Mouse (Mus musculus): Measurements from ENCODE around the gene Nr4a1. TPM values are rescaled to one million over a fixed set of nuclear protein-coding genes. Genes with fewer than 3 reads are reported as not detected.

Gene Nr4a1
- total and polyA plus RNA-seq, 3 experiments = 0.60 to 1.6 (median 0.89) TPM

GRCm38 (mm10) chr15:101315832-101316231 is 61.8 kb downstream of the Nr4a1 start (continued):
- TF ChIP-seq KAT2A (IDR thresholded peaks at IDR 0.05; ENCODE audit: insufficient replicate concordance, low read length) (no peak), CTCF (conservative IDR thresholded peaks at IDR 0.05 in 1 of 2, IDR thresholded peaks at IDR 0.05 in 1 of 2; ENCODE audit: low read depth in 2 of 2, low read length in 2 of 2) (peak; percentile 94 to 95), NELFE (IDR thresholded peaks at IDR 0.05; ENCODE audit: low read depth, low read length) (peak; percentile 36; the same call in 1 of the 2 replicates), MAZ (IDR thresholded peaks at IDR 0.05; ENCODE audit: low read depth, low read length) (no peak), CHD2 (IDR thresholded peaks at IDR 0.05; ENCODE audit: low read length) (no peak), GABPA (IDR thresholded peaks at IDR 0.05; ENCODE audit: insufficient replicate concordance, low read depth, low read length) (no peak), USF1 (IDR thresholded peaks at IDR 0.05; ENCODE audit: low read depth, low read length) (no peak), E2F4 (IDR thresholded peaks at IDR 0.05; ENCODE audit: insufficient replicate concordance, low read depth, low read length) (no peak)

DNA sequence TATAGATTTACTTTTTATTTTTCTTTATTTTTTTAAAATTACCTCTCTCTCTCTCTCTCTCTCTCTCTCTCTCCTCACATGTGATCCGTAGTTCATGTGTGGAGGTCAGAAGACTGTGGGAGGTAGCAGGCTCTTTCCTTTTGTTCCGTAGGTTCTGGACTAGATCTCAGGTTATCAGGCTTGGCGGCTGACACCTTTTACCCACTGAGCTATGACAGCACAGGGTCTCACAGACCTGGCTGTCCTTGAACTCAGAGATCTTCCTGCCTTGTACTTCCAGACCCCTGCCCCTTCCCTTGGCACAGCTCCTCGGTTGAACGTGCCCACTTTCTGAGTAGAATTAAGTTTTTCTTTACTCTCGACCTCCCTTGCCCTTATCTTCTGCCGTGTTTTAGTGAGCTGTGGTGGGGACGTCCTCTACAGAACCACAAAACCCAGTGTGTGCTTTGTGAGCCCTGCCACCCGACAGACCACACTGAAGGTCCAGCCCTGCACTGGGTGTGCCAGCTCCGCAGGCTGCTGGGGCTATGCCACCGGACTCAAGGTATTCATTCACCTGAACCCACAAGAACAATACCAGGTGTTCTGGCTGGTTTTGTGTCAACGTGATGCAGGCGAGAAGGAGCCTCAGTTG is 62.3 kb downstream of the Nr4a1 start:
- H3K79me2 ChIP-seq (replicated peaks; ENCODE audit: control insufficient read depth, extremely low read depth, insufficient read depth, poor library complexity, severe bottlenecking) = no peaks in the 10 kb centered on the region
- no peak for TF ChIP-seq PAX5 (IDR thresholded peaks at IDR 0.05; ENCODE audit: low read length)
- H3K36me3 ChIP-seq (replicated peaks in 1 of 2; ENCODE audit: control insufficient read depth in 1 of 2, insufficient read depth in 1 of 2, low read length in 1 of 2) = no peaks in the 10 kb centered on the region
- H3K9me3 ChIP-seq (replicated peaks; ENCODE audit: low read length) = peaks cover 7% of the 10 kb centered on the region
- peaks cover 23% of the 10 kb centered on the region for H3K27me3 ChIP-seq (replicated peaks)
- H3K4me1 ChIP-seq (ENCODE audit: control insufficient read depth in 1 of 2, insufficient read depth in 2 of 2) = peaks cover 25 to 58% of the 10 kb centered on the region in 2 experiments
- DNase-seq (ENCODE audit: extremely low read depth) = no peak
- H3K4me2 ChIP-seq (ENCODE audit: insufficient read depth, low read depth, poor library complexity, severe bottlenecking) = peak overlapping the region; percentile 26
- H3K4me3 ChIP-seq (replicated peaks in 1 of 3; ENCODE audit: low read depth in 2 of 3, low read length in 2 of 3, poor library complexity in 1 of 3) = no peak overlapping the region
- in situ Hi-C loops (cut with MboI; ENCODE audit: low pct_ligation_motif_present, low pct_unique_long_range_greater_than_20kb, low sequenced_read_pairs) (no loop called here), dilution Hi-C loops (cut with MboI; ENCODE audit: extremely low pct_ligation_motif_present, extremely low pct_unique_long_range_greater_than_20kb, low sequenced_read_pairs) (no loop called here)
- no peak overlapping the region for H3K27ac ChIP-seq (ENCODE audit: insufficient read depth, low read depth)
- no peak overlapping the region for H3K9ac ChIP-seq (ENCODE audit: insufficient read depth, low read depth)

DNA sequence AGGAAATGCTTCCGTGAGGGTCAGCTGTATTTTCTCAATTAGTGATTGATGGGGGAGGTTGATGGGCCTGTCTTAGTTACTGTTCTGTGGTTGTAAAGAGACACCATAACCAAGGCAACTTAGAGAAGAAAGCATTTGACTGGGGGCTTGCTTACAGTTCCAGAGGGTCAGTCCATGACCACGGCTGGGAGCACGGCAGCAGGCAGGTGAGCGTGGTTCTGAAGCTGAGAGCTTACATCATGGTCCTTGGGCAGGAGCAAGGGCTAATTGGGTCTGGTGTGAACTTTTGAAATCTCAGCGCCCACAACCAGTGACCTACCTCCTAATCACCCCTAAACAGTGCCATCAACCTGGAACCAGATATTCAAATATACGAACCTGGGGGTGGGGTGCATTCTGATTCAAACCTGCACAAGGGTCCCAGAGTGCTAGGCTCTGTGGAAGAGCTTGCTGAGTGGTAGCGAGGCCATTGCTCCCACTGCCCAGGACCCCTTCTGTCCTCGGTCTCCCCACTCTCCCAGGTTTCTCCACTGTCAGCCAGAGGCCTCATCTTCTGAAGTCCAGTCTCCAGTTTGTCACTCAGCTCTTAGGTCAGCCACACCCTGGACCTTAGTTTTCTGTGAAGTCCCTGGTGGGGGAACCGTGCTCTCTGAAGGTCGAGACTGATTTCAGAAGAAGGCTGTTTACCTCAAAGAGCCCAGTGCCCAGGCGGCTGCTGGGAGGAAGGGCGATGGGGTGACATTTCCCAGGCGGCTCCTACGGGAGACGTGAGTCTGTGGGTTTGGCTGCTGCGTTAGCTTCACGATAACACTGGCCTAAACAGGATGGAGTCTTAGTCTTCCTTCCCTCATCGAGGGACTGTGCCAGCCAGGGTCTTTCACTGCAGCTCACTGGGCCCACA is 63.1 kb downstream of the Nr4a1 start:
- Histone ChIP-seq H3K27me3 (replicated peaks) (peaks cover 16% of the 10 kb centered on the region), H3K9me3 (replicated peaks; ENCODE audit: low read length) (peaks cover 7% of the 10 kb centered on the region), H3K4me3 (replicated peaks in 1 of 3; ENCODE audit: low read depth in 2 of 3, low read length in 2 of 3, poor library complexity in 1 of 3) (no peak overlapping the region), H3K4me2 (ENCODE audit: insufficient read depth, low read depth, poor library complexity, severe bottlenecking) (no peak overlapping the region), H3K79me2 (replicated peaks; ENCODE audit: control insufficient read depth, extremely low read depth, insufficient read depth, poor library complexity, severe bottlenecking) (no peaks in the 10 kb centered on the region), H3K9ac (ENCODE audit: insufficient read depth, low read depth) (no peak overlapping the region), H3K27ac (ENCODE audit: insufficient read depth, low read depth) (no peak overlapping the region), H3K4me1 (ENCODE audit: control insufficient read depth in 1 of 2, insufficient read depth in 2 of 2) (peaks cover 25 to 59% of the 10 kb centered on the region in 2 experiments), H3K36me3 (replicated peaks in 1 of 2; ENCODE audit: control insufficient read depth in 1 of 2, insufficient read depth in 1 of 2, low read length in 1 of 2) (no peaks in the 10 kb centered on the region)
- no peak for TF ChIP-seq JUN (IDR thresholded peaks at IDR 0.05; ENCODE audit: insufficient read depth, low read depth, low read length)
- TF ChIP-seq MAZ (IDR thresholded peaks at IDR 0.05; ENCODE audit: low read depth, low read length) = no peak
- no peak for TF ChIP-seq UBTF (IDR thresholded peaks at IDR 0.05; ENCODE audit: low read depth, low read length)
- no peak for TF ChIP-seq ZC3H11A (IDR thresholded peaks at IDR 0.05; ENCODE audit: low read depth, low read length)
- no peak for TF ChIP-seq TBP (conservative IDR thresholded peaks at IDR 0.05; ENCODE audit: low read depth, low read length)
- no peak for TF ChIP-seq ELF1 (IDR thresholded peaks at IDR 0.05; ENCODE audit: low read depth, low read length)
- TF ChIP-seq KAT2A (IDR thresholded peaks at IDR 0.05; ENCODE audit: insufficient replicate concordance, low read length) = no peak
- no peak for TF ChIP-seq E2F4 (IDR thresholded peaks at IDR 0.05; ENCODE audit: insufficient replicate concordance, low read depth, low read length)
- dilution Hi-C loops (cut with MboI; ENCODE audit: extremely low pct_ligation_motif_present, extremely low pct_unique_long_range_greater_than_20kb, low sequenced_read_pairs) = no loop called here
- DNase-seq (ENCODE audit: extremely low read depth) = no peak
- in situ Hi-C loops (cut with MboI; ENCODE audit: low pct_ligation_motif_present, low pct_unique_long_range_greater_than_20kb, low sequenced_read_pairs) = no loop called here

Data from CH12.LX (cell line).